Mouse (Mus musculus): ENCODE results near the gene Efna2. TPM values are rescaled to one million over a fixed set of nuclear protein-coding genes. Genes with fewer than 3 reads are reported as not detected.
A peak's percentile ranks its signal among the peaks of the same experiment; 100 is the strongest.

Efna2 gene
- polyA plus RNA-seq, 1 experiment: 0.10 TPM

GRCm38 (mm10) chr10:80152071-80152872, 27.0 kb upstream of the Efna2 start:
- Histone ChIP-seq H3K27me3 (ENCODE audit: control insufficient read depth) (no peaks in the 10 kb centered on the region), H3K4me3 (replicated peaks) (peak overlapping the region; percentile 95), H3K36me3 (ENCODE audit: control insufficient read depth) (peaks cover 82% of the 10 kb centered on the region), H3K4me1 (ENCODE audit: control insufficient read depth) (peaks cover 86% of the 10 kb centered on the region), H3K9me3 (ENCODE audit: control insufficient read depth, low read length) (no peaks in the 10 kb centered on the region)
- TF ChIP-seq GATA1 (IDR thresholded peaks at IDR 0.05; ENCODE audit: low read length): no peak
- TF ChIP-seq TAL1 (IDR thresholded peaks at IDR 0.05; ENCODE audit: low read length): no peak

GRCm38 (mm10) chr10:80152873-80153260, 26.4 kb upstream of the Efna2 start:
- H3K4me1 ChIP-seq (ENCODE audit: control insufficient read depth): peaks cover 84% of the 10 kb centered on the region
- H3K4me3 ChIP-seq (replicated peaks): no peak overlapping the region
- TF ChIP-seq TAL1 (IDR thresholded peaks at IDR 0.05; ENCODE audit: low read length) (no peak), GATA1 (IDR thresholded peaks at IDR 0.05; ENCODE audit: low read length) (no peak)
- no peaks in the 10 kb centered on the region for H3K27me3 ChIP-seq (ENCODE audit: control insufficient read depth)
- H3K9me3 ChIP-seq (ENCODE audit: control insufficient read depth, low read length): no peaks in the 10 kb centered on the region
- peaks cover 82% of the 10 kb centered on the region for H3K36me3 ChIP-seq (ENCODE audit: control insufficient read depth)

DNA sequence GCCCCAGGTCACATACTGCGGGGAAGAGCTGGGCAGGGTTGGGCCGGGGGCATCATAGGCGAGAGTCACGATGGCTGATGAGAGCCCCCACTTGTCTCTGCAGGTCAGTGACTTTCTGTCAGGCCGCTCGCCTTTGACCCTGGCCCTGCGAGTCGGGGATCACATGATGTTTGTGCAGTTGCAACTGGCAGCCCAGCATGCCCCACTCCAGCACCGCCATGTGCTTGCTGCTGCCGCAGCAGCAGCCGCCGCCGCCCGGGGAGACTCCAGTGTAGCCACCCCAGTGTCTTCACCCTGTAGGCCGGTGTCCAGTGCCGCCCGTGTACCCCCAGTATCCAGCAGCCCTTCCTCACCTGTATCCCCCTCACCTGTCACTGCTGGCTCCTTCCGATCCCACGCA, 25.6 kb upstream of the Efna2 start:
- Histone ChIP-seq H3K36me3 (ENCODE audit: control insufficient read depth) (peaks cover 82% of the 10 kb centered on the region), H3K4me1 (ENCODE audit: control insufficient read depth) (peaks cover 87% of the 10 kb centered on the region), H3K4me3 (replicated peaks) (no peak overlapping the region), H3K9me3 (ENCODE audit: control insufficient read depth, low read length) (no peaks in the 10 kb centered on the region), H3K27me3 (ENCODE audit: control insufficient read depth) (no peaks in the 10 kb centered on the region)
- TF ChIP-seq TAL1 (IDR thresholded peaks at IDR 0.05; ENCODE audit: low read length): no peak
- no peak for TF ChIP-seq GATA1 (IDR thresholded peaks at IDR 0.05; ENCODE audit: low read length)

- TF ChIP-seq TAL1 (IDR thresholded peaks at IDR 0.05; ENCODE audit: low read length) (no peak), GATA1 (IDR thresholded peaks at IDR 0.05; ENCODE audit: low read length) (no peak)
- H3K27me3 ChIP-seq (ENCODE audit: control insufficient read depth): no peaks in the 10 kb centered on the region
- no peak overlapping the region for H3K4me3 ChIP-seq (replicated peaks)
- H3K9me3 ChIP-seq (ENCODE audit: control insufficient read depth, low read length): no peaks in the 10 kb centered on the region
- peaks cover 87% of the 10 kb centered on the region for H3K4me1 ChIP-seq (ENCODE audit: control insufficient read depth)
- H3K36me3 ChIP-seq (ENCODE audit: control insufficient read depth): peaks cover 82% of the 10 kb centered on the region
Measured at GRCm38 (mm10) chr10:80154384-80154783, 24.9 kb upstream of the Efna2 start.

- H3K9me3 ChIP-seq (ENCODE audit: control insufficient read depth, low read length): no peaks in the 10 kb centered on the region
- no peak overlapping the region for H3K4me3 ChIP-seq (replicated peaks)
- H3K27me3 ChIP-seq (ENCODE audit: control insufficient read depth): no peaks in the 10 kb centered on the region
- no peak for TF ChIP-seq GATA1 (IDR thresholded peaks at IDR 0.05; ENCODE audit: low read length)
- TF ChIP-seq TAL1 (IDR thresholded peaks at IDR 0.05; ENCODE audit: low read length): no peak
- peaks cover 87% of the 10 kb centered on the region for H3K4me1 ChIP-seq (ENCODE audit: control insufficient read depth)
- peaks cover 74% of the 10 kb centered on the region for H3K36me3 ChIP-seq (ENCODE audit: control insufficient read depth)
Measured at GRCm38 (mm10) chr10:80155277-80155676, 24.0 kb upstream of the Efna2 start.

DNA sequence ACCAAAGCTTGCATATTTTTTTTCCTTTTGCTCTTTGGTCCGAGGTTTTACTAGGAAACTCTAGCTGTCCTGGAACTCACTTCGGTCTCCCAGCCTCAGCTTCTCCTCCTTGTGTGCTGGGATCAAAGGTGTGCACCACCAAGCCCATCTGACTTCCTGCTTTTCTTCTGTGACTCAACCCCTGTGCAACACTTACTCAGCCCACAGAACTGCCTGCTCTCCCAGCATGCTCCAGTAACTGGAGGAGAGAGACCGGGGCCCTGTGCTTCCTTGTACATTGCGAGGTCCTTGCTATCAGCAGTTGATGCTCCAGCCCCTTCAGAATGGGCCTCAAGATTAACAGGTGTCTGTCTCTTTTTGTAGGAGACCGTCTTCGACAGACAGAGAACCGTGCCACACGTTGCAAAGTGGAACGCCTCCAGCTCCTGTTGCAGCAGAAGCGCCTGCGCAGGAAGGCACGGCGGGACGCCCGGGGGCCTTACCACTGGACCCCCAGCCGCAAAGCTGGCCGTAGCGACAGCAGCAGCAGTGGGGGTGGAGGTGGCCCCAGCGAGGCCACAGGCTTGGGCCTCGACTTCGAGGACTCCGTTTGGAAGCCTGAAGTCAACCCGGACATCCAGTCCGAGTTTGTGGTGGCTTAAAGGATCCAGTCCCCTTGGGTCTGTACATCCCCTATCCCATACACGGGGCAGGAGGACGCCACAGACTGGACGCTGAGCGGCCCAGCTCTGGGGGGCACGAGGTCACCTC, 23.1 kb upstream of the Efna2 start:
- Histone ChIP-seq H3K9me3 (ENCODE audit: control insufficient read depth, low read length) (no peaks in the 10 kb centered on the region), H3K36me3 (ENCODE audit: control insufficient read depth) (peaks cover 65% of the 10 kb centered on the region), H3K27me3 (ENCODE audit: control insufficient read depth) (no peaks in the 10 kb centered on the region), H3K4me3 (replicated peaks) (no peak overlapping the region), H3K4me1 (ENCODE audit: control insufficient read depth) (peaks cover 87% of the 10 kb centered on the region)
- no peak for TF ChIP-seq TAL1 (IDR thresholded peaks at IDR 0.05; ENCODE audit: low read length)
- no peak for TF ChIP-seq GATA1 (IDR thresholded peaks at IDR 0.05; ENCODE audit: low read length)

DNA sequence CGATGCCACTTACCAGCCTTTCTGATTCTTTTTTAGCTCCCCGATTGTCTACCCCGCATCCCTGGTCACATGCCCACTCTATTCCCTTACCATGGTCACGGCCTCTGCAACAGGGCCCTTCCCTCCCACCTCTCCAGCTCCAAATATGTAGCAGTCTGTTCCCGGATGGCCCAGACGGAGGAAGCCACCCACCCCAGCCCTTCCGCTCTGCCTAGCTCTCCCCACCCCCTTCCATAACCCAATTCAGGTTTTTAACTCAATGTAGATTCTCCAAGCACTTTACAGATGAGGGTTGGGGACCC, 22.6 kb upstream of the Efna2 start:
- Histone ChIP-seq H3K4me1 (ENCODE audit: control insufficient read depth) (peaks cover 87% of the 10 kb centered on the region), H3K9me3 (ENCODE audit: control insufficient read depth, low read length) (no peaks in the 10 kb centered on the region), H3K27me3 (ENCODE audit: control insufficient read depth) (no peaks in the 10 kb centered on the region), H3K4me3 (replicated peaks) (no peak overlapping the region), H3K36me3 (ENCODE audit: control insufficient read depth) (peaks cover 60% of the 10 kb centered on the region)
- TF ChIP-seq TAL1 (IDR thresholded peaks at IDR 0.05; ENCODE audit: low read length) (no peak), GATA1 (IDR thresholded peaks at IDR 0.05; ENCODE audit: low read length) (no peak)

DNA sequence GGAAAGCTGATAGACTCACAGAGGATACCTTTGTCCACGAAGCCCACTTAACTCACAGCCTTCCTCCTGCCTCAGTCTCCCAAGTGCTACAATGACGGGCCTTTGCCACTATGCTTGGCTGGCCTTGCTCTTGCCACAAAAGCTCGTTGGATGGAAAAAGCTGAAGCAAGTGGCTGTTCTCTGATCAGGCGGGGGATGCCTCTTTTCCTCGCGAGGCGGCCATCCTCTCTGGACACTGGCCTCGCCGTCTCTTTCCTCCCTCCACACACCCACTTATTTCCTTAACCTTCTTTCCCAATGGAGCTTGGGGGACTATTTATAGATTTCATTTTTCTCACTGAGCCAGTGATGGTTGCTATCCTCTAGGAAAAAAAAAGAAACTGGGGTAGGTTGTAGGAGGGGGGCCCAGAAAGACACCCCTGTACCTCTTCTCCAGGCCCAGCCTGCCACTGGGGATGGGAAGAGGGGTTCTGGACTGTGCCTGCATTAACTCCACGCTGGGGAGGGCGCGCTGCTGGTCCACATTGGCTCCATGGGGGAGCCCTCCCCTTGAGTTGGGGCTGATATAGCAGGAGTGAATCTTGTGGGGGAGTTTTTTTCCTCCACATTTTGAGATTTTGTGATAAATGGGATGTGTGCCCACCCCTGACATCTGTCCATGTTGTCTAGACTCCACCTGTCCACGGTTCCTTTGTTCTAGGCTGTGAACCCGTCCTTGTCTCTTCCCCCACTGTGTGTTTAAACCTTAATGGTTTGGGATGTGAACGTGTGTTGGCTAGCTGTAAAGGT, 21.9 kb upstream of the Efna2 start:
- TF ChIP-seq GATA1 (IDR thresholded peaks at IDR 0.05; ENCODE audit: low read length): no peak
- no peak for TF ChIP-seq TAL1 (IDR thresholded peaks at IDR 0.05; ENCODE audit: low read length)
- Histone ChIP-seq H3K4me1 (ENCODE audit: control insufficient read depth) (peaks cover 87% of the 10 kb centered on the region), H3K9me3 (ENCODE audit: control insufficient read depth, low read length) (no peaks in the 10 kb centered on the region), H3K27me3 (ENCODE audit: control insufficient read depth) (no peaks in the 10 kb centered on the region), H3K4me3 (replicated peaks) (no peak overlapping the region), H3K36me3 (ENCODE audit: control insufficient read depth) (peaks cover 54% of the 10 kb centered on the region)
